Mouse (Mus musculus) midbrain, embryonic 14.5 days (tissue): ENCODE data around the gene Tmem192. TPM values are rescaled to one million over a fixed set of nuclear protein-coding genes. Genes with fewer than 3 reads are reported as not detected.
A peak's percentile ranks its signal among the peaks of the same experiment; 100 is the strongest.

ENCODE experiments used
- ATAC-seq: fragments of 200-750 bp; cut with Nextera tagmentation; 2 replicates; pipeline ENCODE4 v1.8.0; 2017; ENCODE audit warnings: moderate number of reproducible peaks, moderate library complexity; ENCODE audit not compliant: low FRiP score, low TSS enrichment
- DNase-seq: peaks from one replicate; pipeline ENCODE4 v3.0.0-alpha.2; 2015
- H3K27ac ChIP-seq: fragments of 300-500 bp; sonication (generic); replicated peaks from 2 replicates; pipeline ENCODE4 v1.5.1; 2014; ENCODE audit warnings: mild to moderate bottlenecking, low read depth, low read length, moderate library complexity
- H3K27me3 ChIP-seq: fragments of 300-500 bp; sonication (generic); 2 replicates; pipeline ENCODE4 v1.6.1; 2014; ENCODE audit warnings: low read length, control low read depth, mixed read lengths; ENCODE audit not compliant: control insufficient read depth, insufficient read depth
- H3K36me3 ChIP-seq: fragments of 300-500 bp; sonication (generic); 2 replicates; pipeline ENCODE4 v1.6.1; 2014; ENCODE audit warnings: low read length, control low read depth; ENCODE audit not compliant: control insufficient read depth, insufficient read depth
- H3K4me1 ChIP-seq: fragments of 300-500 bp; sonication (generic); 2 replicates; pipeline ENCODE4 v1.6.1; 2014; ENCODE audit warnings: mild to moderate bottlenecking, antibody characterized with exemption, low read length, control low read depth; ENCODE audit not compliant: control insufficient read depth, insufficient read depth
- H3K4me2 ChIP-seq: fragments of 300-500 bp; sonication (generic); 2 replicates; pipeline ENCODE4 v1.6.1; 2014; ENCODE audit warnings: mild to moderate bottlenecking, low read length, moderate library complexity
- H3K4me3 ChIP-seq: fragments of 300-500 bp; sonication (generic); replicated peaks from 2 replicates; pipeline ENCODE4 v1.5.1; 2014; ENCODE audit warnings: low read depth, low read length
- H3K9ac ChIP-seq: fragments of 300-500 bp; sonication (generic); replicated peaks from 2 replicates; pipeline ENCODE4 v1.6.1; 2014; ENCODE audit warnings: mild to moderate bottlenecking, low read length, moderate library complexity
- H3K9me3 ChIP-seq: fragments of 300-500 bp; sonication (generic); 2 replicates; pipeline ENCODE4 v1.6.1; 2016; ENCODE audit warnings: low read length, control low read depth, mixed read lengths; ENCODE audit not compliant: control insufficient read depth
- WGBS: fragments of 180-500 bp; shearing (Covaris S2); extraction: QIAGEN DNeasy Blood & Tissue Kit; methylation state at CpG from one replicate; pipeline ENCODE4 v1.1.7; 2014; 5-methylcytosine and 5-hydroxymethylcytosine counted together
- polyA plus RNA-seq: library from polyadenylated mRNA; unstranded; fragments of >200 nt; fragmentation: Nextera tagmentation; extraction: Ambion mirVana; gene quantifications from 2 replicates; pipeline ENCODE4 v1.2.1, GENCODE M21; 2014

Gene Tmem192
- 28.2 and 32.7 TPM in 2 replicates for polyA plus RNA-seq

GRCm38 (mm10) chr8:64946820-64947697 lies at the start of gene Tmem192:
TSS of gene Tmem192 (plus strand) at chr8:64947185.
- H3K27ac ChIP-seq, result peak within 1 kb of the TSS; percentile 80
- WGBS, result 2% methylated on average over 73 of the region's 73 CpGs
- H3K36me3 ChIP-seq, result no peaks in the 10 kb centered on the region
- peaks cover 7% of the 10 kb centered on the region; the same call in 1 of the 2 replicates for H3K4me1 ChIP-seq
- H3K9ac ChIP-seq, result peak within 1 kb of the TSS; percentile 60
- H3K4me3 ChIP-seq, result peak within 1 kb of the TSS; percentile 75
- DNase-seq, result peak; percentile 90
- no peaks in the 10 kb centered on the region for H3K9me3 ChIP-seq
- H3K4me2 ChIP-seq, result peak within 1 kb of the TSS; percentile 60
- ATAC-seq, result peak; percentile 93
- no peaks in the 10 kb centered on the region for H3K27me3 ChIP-seq

GRCm38 (mm10) chr8:64898710-64899109 lies 48.3 kb upstream of the Tmem192 start:
- DNase-seq, result no peak
- no peak for ATAC-seq
- no peak overlapping the region for H3K4me3 ChIP-seq
- H3K4me2 ChIP-seq, result no peak overlapping the region
- no peak overlapping the region for H3K9ac ChIP-seq
- H3K27me3 ChIP-seq, result no peaks in the 10 kb centered on the region
- no peaks in the 10 kb centered on the region for H3K9me3 ChIP-seq
- H3K36me3 ChIP-seq, result no peaks in the 10 kb centered on the region
- no peak overlapping the region for H3K27ac ChIP-seq
- 39% methylated on average over 4 of the region's 4 CpGs for WGBS
- H3K4me1 ChIP-seq, result no peaks in the 10 kb centered on the region

GRCm38 (mm10) chr8:64900645-64901044 lies 46.3 kb upstream of the Tmem192 start:
- no peak overlapping the region for H3K27ac ChIP-seq
- no peak overlapping the region for H3K9ac ChIP-seq
- ATAC-seq (no peak), DNase-seq (no peak)
- WGBS, result 82% methylated on average over 3 of the region's 3 CpGs
- H3K4me2 ChIP-seq, result no peak overlapping the region
- H3K9me3 ChIP-seq, result no peaks in the 10 kb centered on the region
- H3K4me1 ChIP-seq, result no peaks in the 10 kb centered on the region
- H3K36me3 ChIP-seq, result no peaks in the 10 kb centered on the region
- no peak overlapping the region for H3K4me3 ChIP-seq
- no peaks in the 10 kb centered on the region for H3K27me3 ChIP-seq

GRCm38 (mm10) chr8:64901527-64902156 lies 45.3 kb upstream of the Tmem192 start:
- no peaks in the 10 kb centered on the region for H3K9me3 ChIP-seq
- WGBS, result 52% methylated on average over 7 of the region's 7 CpGs

DNA sequence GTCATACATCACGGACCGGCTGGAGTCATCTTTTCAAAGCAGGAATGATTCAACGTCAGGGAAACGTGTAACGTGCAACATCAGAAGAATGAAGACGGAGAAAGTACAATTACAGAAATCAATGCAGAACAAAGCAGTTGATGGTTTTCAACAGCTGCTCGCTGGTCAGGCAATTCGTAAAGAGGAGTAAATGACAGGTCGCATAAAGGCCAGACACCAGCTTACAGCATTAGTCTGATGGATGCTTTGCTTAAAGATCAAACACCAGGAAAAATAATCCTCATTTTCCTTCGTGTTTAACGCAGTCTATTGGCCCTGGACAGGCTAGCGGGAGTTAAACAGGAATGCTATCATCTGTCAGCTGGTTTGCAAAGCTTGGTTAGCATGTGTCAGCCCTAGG lies 44.8 kb upstream of the Tmem192 start:
- WGBS, result 59% methylated on average over 12 of the region's 12 CpGs
- H3K4me3 ChIP-seq, result no peak overlapping the region

More at GRCm38 (mm10) chr8:64901527-64902156, 45.3 kb upstream of the Tmem192 start:
- no peak for ATAC-seq
- Histone ChIP-seq H3K27ac (no peak overlapping the region), H3K36me3 (no peaks in the 10 kb centered on the region), H3K4me3 (no peak overlapping the region), H3K4me2 (no peak overlapping the region), H3K4me1 (no peaks in the 10 kb centered on the region), H3K27me3 (no peaks in the 10 kb centered on the region), H3K9ac (no peak overlapping the region)
- no peak for DNase-seq

DNA sequence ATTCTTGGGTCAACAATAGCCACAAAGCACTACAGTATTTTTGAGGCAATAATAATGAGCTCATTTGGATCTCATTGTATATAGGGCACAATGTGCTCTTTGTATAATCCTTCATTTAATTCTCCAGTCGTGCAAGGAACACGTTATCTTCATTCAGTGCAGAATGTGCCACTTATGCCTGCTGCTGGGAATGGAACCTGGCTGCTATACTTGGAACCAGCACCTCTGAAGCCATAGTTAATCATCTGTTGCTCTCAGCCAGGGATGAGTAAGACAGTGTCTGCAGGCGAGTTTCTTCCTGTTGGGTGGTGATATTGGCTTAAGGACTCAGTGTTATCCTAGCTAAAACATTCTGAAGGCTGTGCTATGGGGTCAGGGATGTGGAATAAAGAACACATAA lies 43.2 kb upstream of the Tmem192 start:
- Histone ChIP-seq H3K4me1 (no peaks in the 10 kb centered on the region), H3K27ac (no peak overlapping the region), H3K4me2 (no peak overlapping the region), H3K9ac (no peak overlapping the region), H3K4me3 (no peak overlapping the region), H3K36me3 (no peaks in the 10 kb centered on the region), H3K27me3 (no peaks in the 10 kb centered on the region), H3K9me3 (no peaks in the 10 kb centered on the region)
- DNase-seq, result no peak
- no peak for ATAC-seq
- 56% methylated on average over 3 of the region's 3 CpGs for WGBS

More for the DNA sequence above, 44.8 kb upstream of the Tmem192 start:
- DNase-seq (no peak), ATAC-seq (no peak)
- no peak overlapping the region for H3K27ac ChIP-seq
- H3K27me3 ChIP-seq, result no peaks in the 10 kb centered on the region
- H3K9ac ChIP-seq, result no peak overlapping the region
- no peak overlapping the region for H3K4me2 ChIP-seq
- H3K9me3 ChIP-seq, result no peaks in the 10 kb centered on the region
- no peaks in the 10 kb centered on the region for H3K36me3 ChIP-seq
- H3K4me1 ChIP-seq, result no peaks in the 10 kb centered on the region

- DNase-seq (no peak), ATAC-seq (no peak)
- no peak overlapping the region for H3K4me3 ChIP-seq
- H3K27ac ChIP-seq, result no peak overlapping the region
- no peak overlapping the region for H3K4me2 ChIP-seq
- H3K27me3 ChIP-seq, result no peaks in the 10 kb centered on the region
- H3K36me3 ChIP-seq, result no peaks in the 10 kb centered on the region
- 95% methylated on average over 2 of the region's 2 CpGs for WGBS
- H3K4me1 ChIP-seq, result no peaks in the 10 kb centered on the region
- no peaks in the 10 kb centered on the region for H3K9me3 ChIP-seq
- no peak overlapping the region for H3K9ac ChIP-seq
Measured at GRCm38 (mm10) chr8:64910026-64910425, 37.0 kb upstream of the Tmem192 start.

- 0 out of 2 replicates have a peak, but pooled peaks cover 3% of the 10 kb centered on the region for H3K4me1 ChIP-seq
- no peaks in the 10 kb centered on the region for H3K36me3 ChIP-seq
- no peak overlapping the region for H3K9ac ChIP-seq
- DNase-seq, result no peak
- H3K27ac ChIP-seq, result no peak overlapping the region
- H3K27me3 ChIP-seq, result no peaks in the 10 kb centered on the region
- no peak overlapping the region for H3K4me3 ChIP-seq
- H3K9me3 ChIP-seq, result no peaks in the 10 kb centered on the region
- ATAC-seq, result no peak
- no peak overlapping the region for H3K4me2 ChIP-seq
- WGBS, result 75% methylated on average over 5 of the region's 5 CpGs
Measured at GRCm38 (mm10) chr8:64916793-64917192, 30.2 kb upstream of the Tmem192 start.
